Mouse (Mus musculus) testis, adult 2 months (tissue): Measurements from ENCODE around the gene Naip6.
"Not testable (repeated sequence)": the region's sequence is repeated elsewhere in the genome, so short reads cannot be mapped to it uniquely, and the experiment has no call there.

ENCODE experiments used
- CTCF ChIP-seq: fragments of 200-500 bp; IDR thresholded peaks from 2 replicates; pipeline ENCODE4 v1.5.1; 2012; ENCODE audit warnings: low read depth, mild to moderate bottlenecking, inconsistent platforms, low read length, moderate library complexity; ENCODE audit not compliant: control insufficient read depth, insufficient read depth, insufficient replicate concordance
- POLR2A ChIP-seq: fragments of 200-500 bp; IDR thresholded peaks from 2 replicates; pipeline ENCODE4 v1.6.1; 2012; ENCODE audit warnings: low read depth, mild to moderate bottlenecking, inconsistent platforms, low read length, moderate library complexity; ENCODE audit not compliant: control insufficient read depth

DNA sequence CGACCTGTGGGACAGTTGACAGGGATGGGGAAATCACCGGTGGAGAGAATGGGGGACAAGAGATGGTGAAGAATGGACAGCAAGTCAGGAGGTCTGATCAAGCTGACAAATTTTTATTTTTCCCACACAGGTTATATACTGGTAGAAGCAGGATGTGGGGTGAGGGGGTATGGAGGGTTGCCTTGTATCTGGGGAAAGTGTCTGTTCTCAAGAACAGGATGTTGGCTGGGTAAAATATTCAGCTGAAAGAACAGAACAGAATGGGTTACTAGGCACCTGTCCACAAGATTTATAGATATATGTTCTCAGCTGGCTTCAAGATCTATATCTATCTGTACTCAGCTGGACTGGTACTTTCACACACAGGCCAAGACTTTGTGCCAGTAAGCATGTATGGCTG, 65.6 kb downstream of the Naip6 start:
- not testable (repeated sequence) for TF ChIP-seq CTCF, POLR2A
